Mouse (Mus musculus) C2C12 (cell line): ENCODE data around the gene Abhd17b. TPM values are rescaled to one million over a fixed set of nuclear protein-coding genes. Genes with fewer than 3 reads are reported as not detected.

Experiments used
- H3K27me3 ChIP-seq: one replicate; pipeline ENCODE4 v1.6.1; 2011; ENCODE audit not compliant: control insufficient read depth, insufficient read depth, insufficient read length
- H3K36me3 ChIP-seq: one replicate; pipeline ENCODE4 v1.6.1; 2011; ENCODE audit not compliant: control insufficient read depth, insufficient read depth
- H3K4me3 ChIP-seq: one replicate; pipeline ENCODE4 v1.5.1; 2011; ENCODE audit warnings: mild to moderate bottlenecking, control low read depth; ENCODE audit not compliant: poor library complexity, insufficient read depth, severe bottlenecking
- H3K79me2 ChIP-seq: one replicate; pipeline ENCODE4 v1.6.1; 2011; ENCODE audit not compliant: control insufficient read depth, insufficient read depth
- H3K79me3 ChIP-seq: one replicate; pipeline ENCODE4 v1.6.1; 2011; ENCODE audit warnings: low read depth, control low read depth
- H3ac ChIP-seq: one replicate; pipeline ENCODE3; 2011; ENCODE audit warnings: low read depth; ENCODE audit not compliant: control insufficient read depth, insufficient read length
- CEBPB ChIP-seq: IDR thresholded peaks from one replicate; pipeline ENCODE4 v1.6.1; 2011; ENCODE audit warnings: low read depth, mild to moderate bottlenecking, control low read depth, moderate library complexity
- CTCF ChIP-seq: IDR thresholded peaks from one replicate; pipeline ENCODE4 v1.5.1; 2011; ENCODE audit not compliant: control insufficient read depth, insufficient read depth, insufficient read length
- FOSL1 ChIP-seq: IDR thresholded peaks from one replicate; pipeline ENCODE4 v1.8.0; 2011; ENCODE audit warnings: mild to moderate bottlenecking, low read length; ENCODE audit not compliant: poor library complexity, insufficient read depth, severe bottlenecking
- MAX ChIP-seq: IDR thresholded peaks from one replicate; pipeline ENCODE4 v1.6.1; 2011; ENCODE audit warnings: mild to moderate bottlenecking, control low read depth
- MYOD1 ChIP-seq: IDR thresholded peaks from one replicate; pipeline ENCODE4 v1.6.1; 2011; ENCODE audit warnings: low read depth; ENCODE audit not compliant: control insufficient read depth, insufficient read length
- MYOG ChIP-seq: IDR thresholded peaks from one replicate; pipeline ENCODE4 v1.6.1; 2011; ENCODE audit not compliant: control insufficient read depth, insufficient read length; ENCODE audit errors: extremely low read depth
- USF1 ChIP-seq: IDR thresholded peaks from one replicate; pipeline ENCODE4 v1.6.1; 2011; ENCODE audit warnings: low read depth, mild to moderate bottlenecking, control low read depth, moderate library complexity
- polyA plus RNA-seq: library from polyadenylated mRNA; unstranded; fragments of >200 nt; fragmentation: generic; extraction: Trizol; gene quantifications from one replicate; pipeline ENCODE4 v1.2.1, GENCODE M21; 2012; ENCODE audit warnings: missing spikeins

Gene Abhd17b
- polyA plus RNA-seq, 1 experiment, result 6.2 TPM

DNA sequence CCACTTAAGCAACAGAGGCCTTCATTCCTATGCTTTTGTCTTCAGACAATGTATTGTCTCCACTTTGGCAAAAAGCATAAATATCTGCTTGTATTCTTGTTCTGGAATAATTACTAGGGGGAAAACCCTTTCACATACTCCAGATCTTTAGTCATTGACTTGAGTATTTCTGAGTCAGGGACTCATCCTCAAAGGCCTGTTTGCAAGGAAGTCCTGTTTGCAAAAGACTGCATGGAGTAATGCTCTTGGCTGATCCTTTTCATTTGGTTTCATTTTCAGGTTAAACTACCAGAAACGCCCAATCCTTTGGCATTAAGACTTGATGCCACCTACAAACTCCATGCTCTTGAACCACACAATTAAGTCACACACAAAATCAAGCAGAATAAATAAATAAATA is 9.1 kb upstream of the Abhd17b start:
- TF ChIP-seq FOSL1 (no peak), MAX (no peak), MYOD1 (no peak), MYOG (no peak), CTCF (no peak), CEBPB (no peak), USF1 (no peak)
- no peaks in the 10 kb centered on the region for H3K36me3 ChIP-seq
- no peak overlapping the region for H3K4me3 ChIP-seq
- peaks cover 66% of the 10 kb centered on the region for H3K79me3 ChIP-seq
- peaks cover 97% of the 10 kb centered on the region for H3K79me2 ChIP-seq
- H3ac ChIP-seq, result no peak overlapping the region
- H3K27me3 ChIP-seq, result no peaks in the 10 kb centered on the region

DNA sequence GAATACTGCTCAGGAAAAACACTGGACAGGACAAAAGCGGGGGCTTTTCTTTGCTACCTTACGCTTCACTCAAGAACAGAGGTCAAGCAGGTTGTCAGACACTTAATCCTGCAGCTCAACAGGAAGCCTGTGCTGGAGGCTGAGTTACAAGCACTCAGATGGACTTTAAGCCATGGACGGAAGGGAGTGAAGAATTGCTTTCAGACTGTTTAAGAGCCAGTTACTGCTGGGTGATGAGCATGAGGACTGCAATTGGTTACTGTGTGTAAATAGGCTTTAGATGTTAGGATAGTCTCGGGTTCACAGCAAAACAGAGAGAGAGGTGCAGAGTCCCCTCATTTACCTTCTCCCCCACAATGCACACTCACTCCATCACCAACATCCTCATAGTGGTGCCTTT is 7.7 kb upstream of the Abhd17b start:
- Histone ChIP-seq H3ac (no peak overlapping the region), H3K79me3 (peaks cover 67% of the 10 kb centered on the region), H3K36me3 (peaks cover 5% of the 10 kb centered on the region), H3K4me3 (no peak overlapping the region), H3K27me3 (no peaks in the 10 kb centered on the region), H3K79me2 (peaks cover 97% of the 10 kb centered on the region)
- no peak for TF ChIP-seq FOSL1
- no peak for TF ChIP-seq CEBPB
- no peak for TF ChIP-seq CTCF
- TF ChIP-seq MYOD1, result no peak
- no peak for TF ChIP-seq USF1
- no peak for TF ChIP-seq MYOG
- TF ChIP-seq MAX, result no peak

DNA sequence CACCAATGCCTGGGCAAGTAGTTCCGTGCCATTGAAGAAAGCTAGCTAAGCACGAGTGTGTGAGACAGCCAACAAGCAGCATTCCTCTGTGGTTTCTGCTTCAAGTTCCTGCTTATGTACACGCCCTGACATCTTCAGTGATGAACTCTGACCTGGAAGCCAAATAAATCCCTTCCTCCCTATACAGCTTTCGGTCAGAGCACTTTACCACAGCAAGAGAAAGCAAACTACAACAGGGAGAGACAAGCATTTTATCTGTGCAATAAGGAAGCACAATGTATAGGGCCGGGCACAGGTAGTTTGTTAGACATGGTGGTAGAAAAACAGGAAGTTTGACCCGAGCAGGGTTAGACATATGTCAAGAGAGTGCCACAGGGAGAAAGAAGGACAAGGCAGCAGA is 6.8 kb upstream of the Abhd17b start:
- no peak overlapping the region for H3ac ChIP-seq
- H3K4me3 ChIP-seq, result no peak overlapping the region
- H3K79me2 ChIP-seq, result peaks cover 97% of the 10 kb centered on the region
- TF ChIP-seq MYOG (no peak), FOSL1 (no peak), MAX (no peak), CTCF (no peak), CEBPB (no peak), USF1 (no peak)
- peaks cover 76% of the 10 kb centered on the region for H3K79me3 ChIP-seq
- peaks cover 5% of the 10 kb centered on the region for H3K36me3 ChIP-seq
- H3K27me3 ChIP-seq, result no peaks in the 10 kb centered on the region

DNA sequence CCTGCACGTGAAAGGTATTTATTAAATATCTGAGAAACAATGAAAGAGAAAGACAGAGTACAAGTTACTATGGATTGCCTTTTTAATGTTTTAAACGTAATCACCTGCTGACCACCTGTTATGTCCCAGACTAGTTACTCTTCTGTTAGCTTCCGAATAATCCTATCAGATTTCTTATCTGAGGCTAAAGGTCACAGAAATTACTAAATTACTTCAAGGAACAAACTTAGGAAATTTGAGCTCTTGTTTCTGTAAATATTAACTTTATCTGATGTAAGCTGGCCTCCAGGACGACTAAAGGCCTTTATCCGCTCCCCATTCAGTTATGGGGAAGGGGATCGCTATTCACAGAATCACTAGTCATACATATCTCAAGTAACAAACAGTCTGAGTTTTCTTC is 1.3 kb upstream of the Abhd17b start:
- Histone ChIP-seq H3K27me3 (no peaks in the 10 kb centered on the region), H3K79me3 (peaks cover 79% of the 10 kb centered on the region), H3K36me3 (peaks cover 7% of the 10 kb centered on the region), H3K79me2 (peaks cover 92% of the 10 kb centered on the region), H3ac (peak overlapping the region; percentile 64), H3K4me3 (peak overlapping the region; percentile 81)
- TF ChIP-seq CEBPB (no peak), FOSL1 (no peak), USF1 (no peak), MYOD1 (no peak), MAX (no peak), CTCF (no peak), MYOG (no peak)

DNA sequence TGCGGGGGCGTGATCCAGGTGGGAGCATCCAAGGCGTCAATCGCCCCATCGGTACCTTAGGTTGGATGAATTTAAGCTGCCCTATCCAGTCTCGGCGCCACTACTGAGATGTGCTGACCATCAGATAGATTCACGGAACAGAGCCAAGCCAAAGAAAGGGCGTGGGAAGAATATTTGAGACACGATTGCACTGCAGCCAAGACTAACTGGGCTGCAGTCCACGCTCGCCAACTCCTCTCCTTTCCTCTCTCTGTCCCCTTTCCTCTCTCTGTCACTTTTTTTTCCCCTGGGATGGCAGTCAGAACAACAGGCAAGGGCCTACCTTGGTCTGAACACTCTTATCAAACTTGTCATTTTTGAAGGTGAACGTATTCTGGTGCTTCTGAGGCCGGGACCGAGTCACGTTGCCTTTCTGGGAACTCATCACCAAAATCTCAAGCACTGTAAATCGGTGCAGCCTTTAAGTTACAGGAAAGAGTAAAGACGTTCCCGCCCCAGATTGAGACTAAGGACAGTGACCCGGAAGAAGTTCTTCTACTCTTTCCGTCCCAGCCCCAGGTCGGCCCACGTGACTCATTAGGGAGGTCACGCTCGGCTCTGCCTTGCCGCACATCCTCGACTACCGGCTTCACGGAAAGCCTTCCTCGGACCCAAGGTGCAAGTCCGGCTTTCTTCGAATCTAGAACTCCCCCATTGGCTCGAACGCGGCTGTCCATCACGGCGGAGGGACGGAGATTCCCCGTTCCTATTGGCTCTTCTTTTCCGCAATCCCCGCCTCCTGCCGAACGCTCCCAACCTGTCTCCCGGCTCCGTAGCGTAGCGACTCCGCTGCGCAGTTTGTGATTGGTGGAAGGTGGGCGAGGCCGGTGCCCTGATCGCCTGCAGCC is 457 bp upstream of the Abhd17b start, which contains the start of gene 1110059E24Rik:
Gene 1110059E24Rik, minus strand, starts transcription at position 692 of the 887 bp plus-strand sequence.
- Histone ChIP-seq H3K36me3 (peaks cover 13% of the 10 kb centered on the region), H3K79me2 (peaks cover 92% of the 10 kb centered on the region), H3ac (peak within 1 kb of the TSS; percentile 64)

DNA sequence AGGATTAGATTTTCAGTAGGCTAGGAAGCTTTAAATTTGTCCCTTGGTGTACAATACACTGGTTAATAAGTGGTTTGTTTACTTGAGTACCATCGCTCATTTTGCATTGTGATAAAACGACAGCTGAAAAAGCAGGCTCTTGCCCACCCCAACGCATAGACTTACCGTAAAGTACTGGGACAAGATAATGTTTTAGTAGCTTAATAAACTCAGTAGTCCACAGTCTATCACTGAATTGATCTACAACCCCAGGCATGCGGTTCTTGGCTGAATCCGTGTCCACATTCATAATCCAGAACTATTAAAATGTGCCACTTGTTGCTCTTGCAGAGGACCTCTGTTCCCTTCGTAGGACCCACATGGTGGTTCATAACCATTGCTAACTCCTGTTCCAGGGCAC is 1.8 kb downstream of the Abhd17b start:
- Histone ChIP-seq H3ac (no peak overlapping the region), H3K27me3 (no peaks in the 10 kb centered on the region), H3K79me3 (peaks cover 83% of the 10 kb centered on the region), H3K36me3 (peaks cover 10% of the 10 kb centered on the region), H3K4me3 (peak overlapping the region; percentile 80), H3K79me2 (peaks cover 92% of the 10 kb centered on the region)
- TF ChIP-seq MYOD1 (no peak), USF1 (no peak), CEBPB (no peak), MAX (no peak), MYOG (no peak), CTCF (no peak), FOSL1 (no peak)

More for the DNA sequence above, 457 bp upstream of the Abhd17b start, which contains the start of gene 1110059E24Rik:
- TF ChIP-seq USF1 (peak; percentile 99), CTCF (no peak), MAX (peak; percentile 67), FOSL1 (no peak), MYOD1 (no peak), MYOG (no peak), CEBPB (no peak)
- H3K79me3 ChIP-seq, result peaks cover 80% of the 10 kb centered on the region
- H3K4me3 ChIP-seq, result peak within 1 kb of the TSS; percentile 81
- H3K27me3 ChIP-seq, result no peaks in the 10 kb centered on the region
